Mouse (Mus musculus): ENCODE data around the gene Padi2. TPM values are rescaled to one million over a fixed set of nuclear protein-coding genes. Genes with fewer than 3 reads are reported as not detected.
A peak's percentile ranks its signal among the peaks of the same experiment; 100 is the strongest.

Padi2 gene
- total RNA-seq, 2 experiments from 2014 or later = 11.9 to 14.0 TPM

DNA sequence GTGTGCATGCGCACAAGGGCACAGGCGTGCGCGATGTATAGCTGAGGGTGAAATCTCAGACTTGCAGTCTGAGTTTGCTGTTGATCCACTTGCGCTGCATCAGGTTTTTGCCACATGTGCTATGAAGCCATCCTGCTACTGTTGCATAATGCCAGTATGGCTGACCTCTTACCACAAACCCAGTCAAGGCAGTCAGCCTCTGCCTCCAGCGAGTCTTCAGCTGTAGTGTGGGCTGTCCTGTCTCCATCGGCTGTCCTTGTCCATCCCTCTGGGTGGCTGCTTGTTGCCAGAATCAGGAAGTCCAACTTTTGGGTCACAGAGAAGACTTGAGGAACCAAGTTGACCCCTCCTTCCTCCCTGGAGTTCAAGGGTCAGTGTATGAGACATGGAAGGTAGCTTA is 69.2 kb downstream of the Padi2 start:
- DNase-seq (ENCODE audit: low spot score in 2 of 2) = no peak
- intact Hi-C loops (cut with DNase I) = no loop called here

DNA sequence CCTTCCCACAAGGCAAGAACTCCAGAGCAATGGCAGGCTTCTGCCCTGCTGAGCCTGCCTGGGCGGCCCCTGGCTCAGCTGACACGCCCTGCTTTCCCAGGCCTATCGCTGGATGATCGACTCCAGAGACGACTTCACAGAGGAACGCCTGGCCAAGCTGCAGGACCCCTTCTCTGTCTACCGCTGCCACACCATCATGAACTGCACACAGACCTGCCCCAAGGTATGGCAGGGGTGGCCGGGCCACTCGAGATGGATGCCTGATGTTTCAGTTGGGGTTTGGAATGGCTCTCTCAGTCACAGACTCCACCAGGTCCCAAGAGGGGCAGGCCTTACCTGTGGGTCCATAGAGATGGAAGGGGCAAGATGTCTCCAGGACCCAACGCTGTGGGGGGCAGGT is 71.1 kb downstream of the Padi2 start:
- DNase-seq (ENCODE audit: low spot score in 2 of 2) = no peak
- intact Hi-C loops (cut with DNase I) = no loop called here

DNA sequence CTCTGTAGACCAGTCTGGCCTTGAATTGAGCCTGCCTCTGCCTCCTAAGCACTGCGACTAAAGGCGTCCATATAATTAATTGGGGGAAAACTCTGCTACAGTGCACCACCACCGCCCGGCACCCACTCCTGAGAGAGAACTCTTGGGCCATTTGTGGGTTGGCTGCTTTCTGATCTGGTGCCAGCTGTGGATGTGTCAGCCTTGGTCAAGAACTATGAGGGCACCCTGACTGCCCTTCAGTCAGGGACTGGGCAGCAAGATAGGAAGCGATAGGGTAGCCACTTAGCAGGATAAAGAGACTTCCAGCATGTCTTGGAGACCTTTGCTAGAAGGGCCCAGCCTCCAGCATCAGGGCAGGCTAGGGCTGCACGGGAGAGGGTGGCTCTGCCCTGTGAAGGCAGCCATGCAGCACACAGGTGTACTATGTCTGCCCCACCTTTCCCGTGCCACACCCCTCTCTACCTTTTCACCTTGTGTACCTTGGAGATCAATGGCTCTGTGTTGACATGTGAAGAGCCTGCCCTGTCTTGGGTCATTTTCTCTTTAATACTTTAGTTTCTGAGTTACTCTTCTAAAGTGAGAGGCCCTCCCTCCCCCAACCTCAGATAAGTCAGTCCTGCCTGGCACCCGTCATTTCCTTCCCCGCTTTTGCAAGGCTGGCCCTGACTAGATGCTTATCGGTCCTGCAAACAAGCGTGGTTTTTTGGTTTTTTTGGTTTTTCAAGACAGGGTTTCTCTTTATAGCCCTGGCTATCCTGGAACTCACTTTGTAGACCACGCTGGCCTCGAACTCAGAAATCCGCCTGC is 71.9 kb downstream of the Padi2 start:
- no peak for DNase-seq (ENCODE audit: low spot score in 2 of 2)
- intact Hi-C loops (cut with DNase I) = no loop called here

DNA sequence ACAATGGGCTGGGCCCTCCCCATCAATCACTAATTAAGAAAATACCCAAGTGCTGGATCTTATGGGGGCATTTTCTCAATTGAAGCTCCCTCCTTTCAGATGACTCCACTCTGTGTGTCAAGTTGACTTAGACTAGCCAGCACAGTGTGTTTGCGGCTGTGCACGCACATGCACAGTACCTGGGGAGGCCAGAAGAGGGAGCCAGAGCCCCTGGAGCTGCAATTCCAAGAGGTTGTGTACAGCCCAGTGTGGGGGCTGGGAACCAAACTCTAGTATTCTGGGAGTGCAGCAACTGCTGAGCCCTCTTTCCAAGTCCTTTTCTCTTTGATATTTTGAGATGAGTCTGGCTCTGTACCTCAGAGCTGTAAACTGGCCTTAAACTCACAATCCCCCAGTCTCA is 75.5 kb downstream of the Padi2 start:
- no peak for DNase-seq (ENCODE audit: low spot score in 2 of 2)
- intact Hi-C loops (cut with DNase I) = no loop called here

DNA sequence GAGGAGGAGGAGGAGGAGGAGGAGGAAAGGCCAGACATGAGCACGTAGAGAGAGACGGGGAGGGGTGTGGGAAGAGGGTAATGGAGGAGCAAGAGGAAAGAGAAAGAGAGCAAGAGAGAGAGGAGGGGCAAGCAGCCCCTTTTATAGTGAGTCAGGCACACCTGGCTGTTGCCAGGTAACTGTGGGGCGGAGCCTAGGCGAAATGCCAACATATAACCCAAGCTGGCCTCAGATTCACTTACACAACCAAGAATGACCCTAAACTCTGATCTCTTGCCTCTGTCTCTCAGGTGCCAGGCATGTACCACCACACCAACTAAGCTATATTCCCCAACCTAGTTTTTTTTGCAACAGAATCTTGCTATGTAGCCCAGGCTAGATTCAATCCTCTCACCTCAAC is 76.7 kb downstream of the Padi2 start:
- intact Hi-C loops (cut with DNase I) = no loop called here

DNA sequence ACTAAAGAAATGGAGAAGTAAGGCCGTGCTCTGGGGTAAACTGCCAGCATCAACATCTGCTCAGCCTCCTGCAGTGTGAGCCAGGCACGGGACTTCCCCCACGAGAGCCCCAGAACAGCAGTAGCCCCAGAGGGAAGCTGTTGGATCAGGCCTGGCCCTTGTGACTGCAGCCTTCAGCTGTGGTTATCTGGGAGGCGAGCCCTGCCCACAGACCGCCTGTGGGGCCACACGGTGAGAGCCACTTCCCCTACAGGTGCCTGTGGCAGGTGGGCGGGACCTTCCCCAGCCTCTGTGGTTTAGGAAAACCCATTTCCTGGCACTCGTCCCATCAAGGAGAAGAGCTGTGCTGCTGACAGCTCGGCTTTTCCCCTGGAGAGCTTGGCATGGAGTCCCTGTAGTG is 77.3 kb downstream of the Padi2 start:
- peak in 1 of 2 experiments; percentile 35 for DNase-seq (ENCODE audit: low spot score in 2 of 2)
- intact Hi-C loops (cut with DNase I) = no loop called here

More for the DNA sequence above, 76.7 kb downstream of the Padi2 start:
- DNase-seq (ENCODE audit: low spot score in 2 of 2) = no peak

DNA sequence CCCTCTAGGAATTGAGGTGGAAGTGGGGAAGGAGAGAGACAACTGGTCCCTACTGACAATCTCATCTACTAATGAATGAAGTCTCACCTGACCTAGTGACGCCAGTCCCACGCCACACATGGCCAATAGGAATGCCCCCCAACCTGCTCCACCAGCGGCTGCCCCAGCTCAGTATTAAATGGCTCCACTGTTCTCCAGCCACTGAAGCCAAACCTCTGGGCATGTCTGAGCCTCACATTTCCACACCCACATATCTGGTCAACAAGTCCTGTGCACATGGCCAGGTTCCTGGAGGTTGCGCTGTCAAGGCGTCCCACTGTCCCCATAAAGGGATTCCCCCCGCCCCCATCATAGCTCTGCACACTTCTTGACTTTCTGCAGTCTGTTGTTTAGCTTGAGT is 78.4 kb downstream of the Padi2 start:
- no peak for DNase-seq (ENCODE audit: low spot score in 2 of 2)
- intact Hi-C loops (cut with DNase I) = no loop called here

DNA sequence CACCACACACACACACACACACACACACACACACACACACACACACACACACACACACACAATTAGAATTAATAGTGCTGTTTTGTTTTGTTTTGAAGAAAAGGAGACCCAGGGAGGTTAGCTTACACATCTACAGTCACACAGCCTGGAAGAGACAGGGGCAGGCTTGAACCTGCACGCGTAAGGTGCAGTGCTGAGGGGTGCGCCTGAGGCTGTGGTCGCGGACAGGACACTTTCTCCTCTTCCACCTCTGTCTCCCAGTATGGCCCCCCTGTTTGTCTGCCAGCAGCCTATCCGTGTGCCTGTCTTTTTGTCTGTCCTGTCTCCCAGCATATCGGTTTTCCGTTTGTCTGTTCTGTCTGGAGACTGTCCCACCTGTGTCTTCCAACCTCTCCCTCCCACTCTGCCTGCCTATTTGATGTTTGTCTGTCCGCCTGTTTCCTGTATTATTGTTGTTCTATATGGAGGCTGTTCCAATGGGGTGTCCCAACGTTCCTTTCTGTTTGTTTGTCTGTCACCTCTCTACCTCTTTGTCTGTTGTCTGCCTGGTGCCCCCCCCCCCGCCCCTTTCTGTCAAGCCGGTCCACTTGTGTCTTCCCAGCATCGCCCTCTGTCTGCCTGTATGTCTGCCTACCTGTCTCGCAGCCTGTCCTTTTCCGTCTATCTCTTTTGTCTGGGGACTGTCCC is 80.0 kb downstream of the Padi2 start:
- DNase-seq (ENCODE audit: low spot score in 2 of 2) = no peak
- intact Hi-C loops (cut with DNase I) = no loop called here

DNA sequence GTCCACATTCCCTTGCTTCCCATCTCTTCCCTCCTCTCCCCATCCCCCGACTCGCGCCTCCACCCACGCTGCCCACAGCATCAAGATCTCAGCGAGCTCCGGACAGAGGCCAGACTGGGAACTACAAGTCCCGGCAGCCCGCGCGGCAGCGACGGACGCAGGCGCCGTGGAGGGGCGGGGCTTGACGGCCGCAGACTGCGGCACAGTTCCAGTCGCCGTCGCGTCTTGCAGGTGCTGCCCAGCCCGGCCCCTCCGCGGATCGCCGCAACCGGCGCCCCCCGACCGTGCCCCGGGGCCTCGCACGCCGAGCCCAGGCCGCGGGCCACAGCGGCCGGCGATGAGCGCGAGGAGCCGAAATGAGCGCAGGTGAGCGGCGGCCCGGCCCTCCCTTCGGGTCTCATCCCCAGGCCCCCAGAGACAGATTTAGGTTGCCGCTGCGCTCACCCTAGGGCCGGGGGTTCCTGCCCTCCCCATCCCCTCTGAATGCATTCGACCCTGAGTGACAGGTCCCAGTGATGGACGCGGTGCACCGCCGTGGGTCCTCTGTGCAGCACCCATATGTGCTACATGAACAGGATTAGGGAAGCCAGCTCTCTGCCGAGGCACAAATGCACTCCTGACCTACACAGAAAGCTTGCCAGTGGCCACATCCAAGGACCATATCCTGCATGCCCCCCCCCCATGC is 80.7 kb downstream of the Padi2 start, which contains the start of gene Atp13a2:
Atp13a2 (plus strand) TSS at position 163 of the 685 bp plus-strand sequence.
- intact Hi-C loops (cut with DNase I) = no loop called here
- peak; percentile 94 to 95 for DNase-seq (ENCODE audit: low spot score in 2 of 2)

DNA sequence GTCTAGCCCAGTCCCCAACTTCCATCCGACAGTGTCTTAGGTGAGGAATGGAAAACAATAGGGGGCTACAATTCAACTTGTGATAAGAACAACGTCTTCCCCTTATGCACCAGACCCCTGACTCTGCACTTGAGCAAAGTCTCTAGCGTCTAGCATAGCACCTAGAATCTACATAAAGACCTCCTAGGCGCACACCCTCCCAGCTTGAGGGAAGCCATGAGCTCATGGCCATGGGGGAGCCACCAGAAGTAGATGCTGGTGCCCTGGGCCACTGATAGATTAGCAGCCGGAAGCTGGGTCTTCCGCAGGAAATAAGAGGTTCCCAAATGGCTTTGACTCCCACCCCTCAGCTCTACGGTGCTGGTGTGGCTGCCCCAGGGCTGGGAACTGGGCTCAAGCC is 81.3 kb downstream of the Padi2 start:
- intact Hi-C loops (cut with DNase I) = no loop called here
- DNase-seq (ENCODE audit: low spot score in 2 of 2) = no peak

DNA sequence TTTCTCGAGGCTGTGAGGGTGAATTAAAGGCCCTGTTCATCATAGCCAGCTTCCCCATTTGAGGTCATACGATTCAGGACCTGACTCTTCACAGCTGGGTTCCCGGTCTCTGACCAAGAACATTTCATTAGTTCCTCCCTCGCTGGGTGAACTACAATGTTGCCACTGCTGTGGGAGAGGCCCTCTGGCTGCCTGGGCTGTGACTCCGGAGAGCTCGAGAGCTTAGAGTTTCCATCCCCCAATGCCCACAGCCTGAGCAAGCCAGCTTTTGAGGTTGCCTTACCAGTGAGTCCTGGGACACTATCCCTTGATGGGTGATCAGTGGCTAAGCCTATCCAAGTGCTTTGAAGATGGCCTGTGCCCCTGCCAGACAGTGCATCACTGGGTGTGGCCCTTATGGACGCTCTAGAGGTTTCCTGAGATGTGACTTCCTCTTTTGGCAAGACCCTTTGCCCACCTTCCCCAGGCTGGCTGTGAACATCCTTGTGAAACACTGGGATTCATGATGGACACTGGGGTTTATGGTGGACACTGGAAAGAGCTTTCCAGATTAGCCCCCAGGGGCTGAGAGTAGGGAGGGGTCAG is 82.7 kb downstream of the Padi2 start:
- DNase-seq (ENCODE audit: low spot score in 2 of 2) = no peak
- intact Hi-C loops (cut with DNase I) = no loop called here

DNA sequence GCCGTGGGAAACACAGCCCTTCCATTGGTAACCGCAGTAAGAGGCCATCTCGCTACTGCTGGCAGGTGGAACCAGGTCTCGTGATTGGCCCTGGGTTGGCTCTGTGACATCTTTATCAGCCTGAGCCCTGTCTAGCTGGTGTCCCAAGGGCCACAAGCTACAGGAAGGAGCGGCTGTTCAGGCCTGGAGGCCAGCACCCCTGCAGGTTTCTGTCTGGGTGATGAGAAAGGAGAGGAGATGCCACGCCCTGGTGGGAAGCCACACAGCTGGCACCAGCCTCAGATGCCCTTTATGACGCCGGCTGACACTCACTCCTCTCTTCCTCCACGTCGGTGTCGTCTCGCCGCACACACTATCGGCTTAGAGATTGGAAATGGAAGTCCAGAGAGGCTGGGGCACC is 83.3 kb downstream of the Padi2 start:
- intact Hi-C loops (cut with DNase I) = no loop called here

DNA sequence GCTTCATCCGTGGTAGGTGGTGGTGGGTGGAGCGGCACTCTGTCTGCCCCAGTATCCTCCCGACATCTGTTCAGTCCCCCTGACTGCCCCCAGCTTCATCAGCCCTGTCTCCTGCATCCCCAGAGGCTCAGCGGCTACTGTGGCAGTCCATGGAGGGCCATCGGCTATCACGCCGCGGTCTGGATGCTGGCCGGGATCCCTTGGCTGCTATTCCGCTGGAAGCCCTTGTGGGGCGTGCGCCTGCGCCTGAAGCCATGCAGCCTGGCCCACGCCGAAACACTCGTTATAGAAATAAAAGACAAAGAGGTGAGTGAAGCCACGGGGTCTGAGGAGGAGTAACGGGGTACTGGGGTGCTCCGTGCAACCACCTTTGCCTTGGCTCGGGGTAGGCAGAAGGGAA is 86.1 kb downstream of the Padi2 start:
- DNase-seq (ENCODE audit: low spot score in 2 of 2) = no peak
- intact Hi-C loops (cut with DNase I) = no loop called here

More for the DNA sequence above, 83.3 kb downstream of the Padi2 start:
- no peak for DNase-seq (ENCODE audit: low spot score in 2 of 2)

DNA sequence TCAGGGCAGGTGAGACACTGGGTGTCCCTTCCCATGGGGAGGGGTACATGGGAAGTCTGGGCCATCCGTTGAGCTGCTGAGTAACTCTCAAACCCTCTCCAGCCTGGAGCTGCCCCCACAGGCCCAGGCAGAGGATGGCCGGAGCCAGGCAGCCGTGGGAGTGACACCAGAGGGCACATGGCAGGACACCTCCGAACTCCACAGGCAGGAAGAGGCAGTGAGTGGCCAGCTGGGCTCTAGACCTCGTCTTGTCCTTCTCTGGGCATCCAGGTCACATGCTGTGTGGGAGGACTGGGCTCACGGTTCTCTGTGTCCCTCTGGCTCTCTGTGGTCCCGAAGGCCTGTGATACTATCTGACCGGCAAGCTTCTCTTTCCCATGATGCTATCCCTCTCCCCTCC is 87.7 kb downstream of the Padi2 start:
- DNase-seq (ENCODE audit: low spot score in 2 of 2) = no peak
- intact Hi-C loops (cut with DNase I) = no loop called here

DNA sequence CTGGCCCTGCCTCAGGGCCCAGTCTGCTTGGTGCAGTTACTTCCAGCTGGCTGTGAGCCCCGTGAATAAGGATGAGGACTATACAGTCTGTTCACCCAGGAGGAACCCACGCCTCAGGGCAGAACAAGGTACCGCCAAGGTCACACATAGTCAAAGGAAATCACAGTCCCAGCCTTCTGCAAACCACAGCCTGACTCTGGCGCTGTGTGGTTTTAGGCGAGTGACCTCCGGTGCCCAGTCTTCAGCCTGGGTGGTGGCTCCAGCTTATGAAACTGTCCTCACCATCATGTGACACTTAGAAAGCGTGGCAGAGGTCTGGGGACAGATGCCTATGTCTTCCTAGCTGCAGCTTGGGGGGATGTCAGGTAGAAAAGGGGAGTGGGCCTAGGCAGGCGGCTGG is 89.7 kb downstream of the Padi2 start:
- no peak for DNase-seq (ENCODE audit: low spot score in 2 of 2)
- intact Hi-C loops (cut with DNase I) = no loop called here

DNA sequence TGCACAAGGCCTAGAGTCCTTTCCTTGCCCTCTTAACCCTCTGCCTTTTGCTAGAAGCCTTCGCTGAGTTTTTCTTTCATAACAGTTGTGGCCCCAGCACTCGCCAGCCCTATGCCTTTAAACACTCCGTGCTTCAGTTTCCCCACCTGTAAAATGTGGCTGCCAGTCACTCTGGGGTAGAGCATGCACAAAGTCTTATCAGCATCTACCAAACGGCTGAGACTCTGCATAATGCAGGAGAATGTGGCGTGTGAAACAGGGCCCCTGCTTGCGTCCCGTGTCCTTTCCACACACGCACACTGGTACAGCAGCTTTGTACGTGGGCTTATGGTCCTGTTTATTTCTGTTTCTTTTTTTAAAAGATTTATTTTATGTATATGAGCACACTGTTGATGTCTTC is 90.7 kb downstream of the Padi2 start:
- intact Hi-C loops (cut with DNase I) = no loop called here
- no peak for DNase-seq (ENCODE audit: low spot score in 2 of 2)

Measured in left cerebral cortex, postnatal 36 days (tissue).